ENCODE assay signal across 20 mouse cellular contexts in genomic region chr12:79998339-79998738, GRCm38 (mm10).
DNase-seq lines count a peak whose midpoint lies in the region; ATAC-seq and TF ChIP-seq lines count a peak whose summit lies in the region.
"Had no signal": no experiment of that assay in that cellular context is flagged by ENCODE, and none has a peak within 500 bp of the region (broad histone marks: within the 10 kb centered on the region; RNA-seq: fewer than 3 reads in every experiment).

No protein-coding gene starts in this region.

- peaks cover 28% of the 10 kb centered on the region for H3K4me1 ChIP-seq in heart, adult 2 months (ENCODE audit: control insufficient read depth, insufficient read depth, low read length)
- peaks cover 53% of the 10 kb centered on the region for H3K4me1 ChIP-seq in heart, embryonic 12.5 days (replicated peaks)
- peaks cover 25% of the 10 kb centered on the region for H3K4me1 ChIP-seq in intestine, embryonic 16.5 days (ENCODE audit: control insufficient read depth, insufficient read depth, low read length)
- peaks cover 7% of the 10 kb centered on the region; the same call in 1 of the 2 replicates for H3K4me1 ChIP-seq in intestine, postnatal 0 days (replicated peaks; ENCODE audit: control insufficient read depth, insufficient read depth, low read length)
- H3K4me1 ChIP-seq in lung, embryonic 15.5 days, result peaks cover 60% of the 10 kb centered on the region

- H3K79me2 ChIP-seq in heart, adult 2 months (replicated peaks; ENCODE audit: control insufficient read depth, insufficient read depth, low read length), result no peaks in the 10 kb centered on the region

- no peaks in the 10 kb centered on the region for H3K9me3 ChIP-seq in heart, embryonic 12.5 days (replicated peaks)
- H3K9me3 ChIP-seq in intestine, embryonic 16.5 days (ENCODE audit: control insufficient read depth, low read length), result no peaks in the 10 kb centered on the region
- H3K9me3 ChIP-seq in intestine, postnatal 0 days (ENCODE audit: control insufficient read depth), result no peaks in the 10 kb centered on the region
- H3K9me3 ChIP-seq in lung, embryonic 15.5 days, result no peaks in the 10 kb centered on the region
- H3K9me3 ChIP-seq: forebrain, embryonic 13.5 days; hindbrain, embryonic 12.5 days; limb, embryonic 13.5 days; liver, embryonic 12.5 days; midbrain, embryonic 10.5 days had no signal

- TF ChIP-seq POLR2A in heart, adult 2 months (IDR thresholded peaks at IDR 0.05; ENCODE audit: insufficient read depth, low read depth, low read length), result no peak

- no peak for DNase-seq in heart, adult 2 months
- no peak for DNase-seq in lung, postnatal 14 days
- DNase-seq in layer of hippocampus, postnatal 25 days (ENCODE audit: extremely low spot score in 1 of 2, low spot score in 1 of 2), result no peak
- DNase-seq: adrenal gland, postnatal 14 days; cerebellum, adult 8-10 months; cerebellum, postnatal 36 days; heart, postnatal 14 days; lung, adult 2 months; thymus, adult 2 months; thymus, postnatal 4 days had no signal

- no peak overlapping the region for H3K4me3 ChIP-seq in heart, adult 2 months
- H3K4me3 ChIP-seq in heart, embryonic 12.5 days, result no peak overlapping the region
- no peak overlapping the region for H3K4me3 ChIP-seq in intestine, embryonic 16.5 days (ENCODE audit: low read length)
- H3K4me3 ChIP-seq in intestine, postnatal 0 days (ENCODE audit: low read depth, low read length), result no peak overlapping the region
- H3K4me3 ChIP-seq in lung, embryonic 15.5 days, result no peak overlapping the region
- H3K4me3 ChIP-seq: forebrain, embryonic 13.5 days; hindbrain, embryonic 12.5 days; limb, embryonic 13.5 days; liver, embryonic 12.5 days; midbrain, embryonic 10.5 days had no signal

- ATAC-seq in heart, embryonic 12.5 days (ENCODE audit: insufficient number of reproducible peaks, low FRiP score), result no peak
- no peak for ATAC-seq in intestine, embryonic 16.5 days
- no peak for ATAC-seq in intestine, postnatal 0 days
- no peak for ATAC-seq in lung, embryonic 15.5 days (ENCODE audit: borderline replicate concordance, extremely low read depth, low FRiP score, low TSS enrichment)
- ATAC-seq: forebrain, embryonic 13.5 days; liver, embryonic 12.5 days; midbrain, embryonic 16.5 days had no signal

- H3K27me3 ChIP-seq in heart, adult 2 months (ENCODE audit: control insufficient read depth, insufficient read depth, low read length), result no peaks in the 10 kb centered on the region
- no peaks in the 10 kb centered on the region for H3K27me3 ChIP-seq in heart, embryonic 12.5 days (replicated peaks)
- H3K27me3 ChIP-seq in intestine, embryonic 16.5 days (replicated peaks; ENCODE audit: control insufficient read depth, insufficient read depth, low read length), result no peaks in the 10 kb centered on the region
- H3K27me3 ChIP-seq in intestine, postnatal 0 days (replicated peaks; ENCODE audit: control insufficient read depth, insufficient read depth, low read length), result no peaks in the 10 kb centered on the region
- H3K27me3 ChIP-seq in lung, embryonic 15.5 days, result no peaks in the 10 kb centered on the region
- H3K27me3 ChIP-seq: forebrain, embryonic 13.5 days; hindbrain, embryonic 12.5 days; limb, embryonic 13.5 days; liver, embryonic 12.5 days had no signal

- intact Hi-C loops in heart, adult 2 months (cut with DNase I), result no loop called here

- H3K36me3 ChIP-seq in heart, adult 2 months (ENCODE audit: control insufficient read depth, insufficient read depth, low read length), result 0 out of 2 replicates have a peak, but pooled peaks cover 2% of the 10 kb centered on the region
- no peaks in the 10 kb centered on the region for H3K36me3 ChIP-seq in heart, embryonic 12.5 days
- no peaks in the 10 kb centered on the region for H3K36me3 ChIP-seq in intestine, embryonic 16.5 days (ENCODE audit: control insufficient read depth, insufficient read depth, low read length)
- H3K36me3 ChIP-seq in intestine, postnatal 0 days (ENCODE audit: control insufficient read depth, insufficient read depth), result no peaks in the 10 kb centered on the region
- no peaks in the 10 kb centered on the region for H3K36me3 ChIP-seq in lung, embryonic 15.5 days
- H3K36me3 ChIP-seq: hindbrain, embryonic 12.5 days; limb, embryonic 13.5 days; liver, embryonic 12.5 days; midbrain, embryonic 10.5 days had no signal

- H3K4me2 ChIP-seq in heart, embryonic 12.5 days, result no peak overlapping the region
- no peak overlapping the region for H3K4me2 ChIP-seq in intestine, embryonic 16.5 days (ENCODE audit: low read depth, low read length)
- no peak overlapping the region for H3K4me2 ChIP-seq in intestine, postnatal 0 days (replicated peaks; ENCODE audit: low read depth)
- no peak overlapping the region for H3K4me2 ChIP-seq in lung, embryonic 15.5 days
- H3K4me2 ChIP-seq: forebrain, embryonic 13.5 days; hindbrain, embryonic 12.5 days; limb, embryonic 13.5 days; liver, embryonic 12.5 days had no signal

- no peak for TF ChIP-seq EP300 in heart, adult 2 months (IDR thresholded peaks at IDR 0.05; ENCODE audit: insufficient read depth, low read depth, low read length)

- WGBS in heart, adult 2 months, result 55% methylated on average over 2 of the region's 2 CpGs
- WGBS in heart, embryonic 12.5 days, result 67% methylated on average over 2 of the region's 2 CpGs
- WGBS in intestine, embryonic 16.5 days, result 56% methylated on average over 2 of the region's 2 CpGs
- WGBS in intestine, postnatal 0 days, result 59% methylated on average over 2 of the region's 2 CpGs
- WGBS in lung, embryonic 15.5 days, result 49% methylated on average over 2 of the region's 2 CpGs

- H3K9ac ChIP-seq in heart, adult 2 months (ENCODE audit: low read depth, low read length), result no peak overlapping the region
- H3K9ac ChIP-seq in heart, embryonic 12.5 days, result no peak overlapping the region
- no peak overlapping the region for H3K9ac ChIP-seq in intestine, embryonic 16.5 days (ENCODE audit: low read depth, low read length)
- H3K9ac ChIP-seq in intestine, postnatal 0 days (ENCODE audit: low read depth, low read length), result no peak overlapping the region
- H3K9ac ChIP-seq in lung, embryonic 15.5 days, result no peak overlapping the region
- H3K9ac ChIP-seq: forebrain, embryonic 13.5 days; hindbrain, embryonic 12.5 days; limb, embryonic 13.5 days; liver, embryonic 12.5 days had no signal

- no peak for TF ChIP-seq CTCF in heart, adult 2 months (IDR thresholded peaks at IDR 0.05)
- TF ChIP-seq CTCF in intestine, postnatal 0 days (IDR thresholded peaks at IDR 0.05; ENCODE audit: low read depth), result no peak

- H3K27ac ChIP-seq in heart, adult 2 months, result peak overlapping the region; percentile 78
- H3K27ac ChIP-seq in heart, embryonic 12.5 days (ENCODE audit: poor library complexity, severe bottlenecking), result no peak overlapping the region
- H3K27ac ChIP-seq in intestine, embryonic 16.5 days (ENCODE audit: low read length), result 0 out of 2 replicates have a peak overlapping the region, but pooled peaks have one; percentile 7
- H3K27ac ChIP-seq in intestine, postnatal 0 days (ENCODE audit: low read depth, low read length), result no peak overlapping the region
- peak overlapping the region; percentile 69 for H3K27ac ChIP-seq in lung, embryonic 15.5 days
- H3K27ac ChIP-seq: forebrain, embryonic 13.5 days; hindbrain, embryonic 12.5 days; limb, embryonic 13.5 days; liver, embryonic 12.5 days had no signal

Comparison
In these comparisons a context has a peak if more than half of its experiments do, and no peak if none do; other contexts are left out.
1. H3K27ac ChIP-seq: peak in heart, adult 2 months (single experiment), intestine, embryonic 16.5 days (single experiment) and lung, embryonic 15.5 days (single experiment); none in heart, embryonic 12.5 days (single experiment) and intestine, postnatal 0 days (single experiment).